Mouse (Mus musculus) MEL (cell line): ENCODE results near the gene Ptprj. TPM values are rescaled to one million over a fixed set of nuclear protein-coding genes. Genes with fewer than 3 reads are reported as not detected.

ENCODE experiments used
- DNase-seq: peaks from one replicate; pipeline ENCODE4 v3.0.0; 2011; ENCODE audit warnings: low read depth, low spot score
- H3K27ac ChIP-seq: 2 replicates; pipeline ENCODE4 v1.5.1; 2012; ENCODE audit warnings: low read depth, mild to moderate bottlenecking, control low read depth, low read length, moderate library complexity; ENCODE audit not compliant: control insufficient read depth
- H3K27me3 ChIP-seq, 2 experiments: fragments of 150-350 bp in 1 of 2; sonication (generic) in 1 of 2; 2 replicates each; pipeline ENCODE4 v1.6.1; 2012; ENCODE audit warnings: low read length in 2 of 2, mild to moderate bottlenecking in 2 of 2, improper control_type of control experiment in 1 of 2, moderate library complexity in 1 of 2; ENCODE audit not compliant: insufficient read depth in 2 of 2, control insufficient read depth in 1 of 2
- H3K36me3 ChIP-seq, 2 experiments: 2 replicates each; pipeline ENCODE4 v1.6.1; 2012 to 2014; ENCODE audit warnings: low read length in 2 of 2, improper control_type of control experiment in 1 of 2, inconsistent platforms in 1 of 2, mild to moderate bottlenecking in 1 of 2; ENCODE audit not compliant: insufficient read depth in 2 of 2, control insufficient read depth in 1 of 2
- H3K4me1 ChIP-seq, 2 experiments: fragments of 150-350 bp in 1 of 2; sonication (generic) in 1 of 2; 2 replicates each; pipeline ENCODE4 v1.6.1; 2012; ENCODE audit warnings: low read length in 2 of 2, improper control_type of control experiment in 1 of 2, mild to moderate bottlenecking in 1 of 2; ENCODE audit not compliant: insufficient read depth in 2 of 2, control insufficient read depth in 1 of 2
- H3K4me3 ChIP-seq, 2 experiments: fragments of 150-350 bp in 1 of 2; sonication (generic) in 1 of 2; 2 replicates each; pipeline ENCODE4 v1.5.1; 2012; ENCODE audit warnings: low read depth in 2 of 2, low read length in 2 of 2, mild to moderate bottlenecking in 2 of 2, moderate library complexity in 2 of 2, control low read depth in 1 of 2, improper control_type of control experiment in 1 of 2; ENCODE audit not compliant: control insufficient read depth in 1 of 2, insufficient read depth in 1 of 2
- H3K79me2 ChIP-seq: 2 replicates; pipeline ENCODE4 v1.6.1; 2012; ENCODE audit warnings: mild to moderate bottlenecking, low read length, moderate library complexity; ENCODE audit not compliant: control insufficient read depth, poor library complexity, insufficient read depth
- H3K9ac ChIP-seq: 2 replicates; pipeline ENCODE4 v1.6.1; 2012; ENCODE audit warnings: low read depth, mild to moderate bottlenecking, control low read depth, low read length, moderate library complexity; ENCODE audit not compliant: control insufficient read depth, poor library complexity, severe bottlenecking
- H3K9me3 ChIP-seq: fragments of 150-350 bp; sonication (generic); replicated peaks from 2 replicates; pipeline ENCODE4 v1.6.1; 2012; ENCODE audit warnings: mild to moderate bottlenecking, low read length, improper control_type of control experiment, moderate library complexity; ENCODE audit not compliant: insufficient read depth
- BHLHE40 ChIP-seq: IDR thresholded peaks from 2 replicates; pipeline ENCODE4 v1.6.1; 2012; ENCODE audit warnings: low read depth, mild to moderate bottlenecking, inconsistent platforms, low read length, improper control_type of control experiment, borderline replicate concordance
- CHD2 ChIP-seq: IDR thresholded peaks from 2 replicates; pipeline ENCODE4 v1.6.1; 2011; ENCODE audit warnings: low read length, improper control_type of control experiment
- GATA1 ChIP-seq: IDR thresholded peaks from 2 replicates; pipeline ENCODE4 v1.6.1; 2011; ENCODE audit warnings: low read depth, low read length, improper control_type of control experiment
- HCFC1 ChIP-seq: IDR thresholded peaks from 2 replicates; pipeline ENCODE4 v1.6.1; 2012; ENCODE audit warnings: low read depth, mild to moderate bottlenecking, inconsistent platforms, low read length, improper control_type of control experiment, moderate library complexity
- JUND ChIP-seq: IDR thresholded peaks from 2 replicates; pipeline ENCODE4 v1.6.1; 2011; ENCODE audit warnings: low read depth, mild to moderate bottlenecking, improper control_type of control experiment, low read length
- KAT2A ChIP-seq: conservative IDR thresholded peaks from 2 replicates; pipeline ENCODE4 v1.6.1; 2012; ENCODE audit warnings: low read depth, low read length, improper control_type of control experiment, inconsistent platforms
- MAX ChIP-seq: IDR thresholded peaks from 2 replicates; pipeline ENCODE4 v1.6.1; 2011; ENCODE audit warnings: low read length, improper control_type of control experiment
- MAZ ChIP-seq: IDR thresholded peaks from 2 replicates; pipeline ENCODE4 v1.6.1; 2012; ENCODE audit warnings: low read depth, mild to moderate bottlenecking, inconsistent platforms, low read length, improper control_type of control experiment
- MYC ChIP-seq: IDR thresholded peaks from 2 replicates; pipeline ENCODE4 v1.6.1; 2011; ENCODE audit warnings: low read depth, mild to moderate bottlenecking, low read length, improper control_type of control experiment, moderate library complexity
- NELFE ChIP-seq: IDR thresholded peaks from 2 replicates; pipeline ENCODE4 v1.6.1; 2011; ENCODE audit warnings: low read depth, low read length, improper control_type of control experiment
- POLR2AphosphoS2 ChIP-seq: IDR thresholded peaks from 2 replicates; pipeline ENCODE4 v1.6.1; 2011; ENCODE audit warnings: low read length, improper control_type of control experiment
- RAD21 ChIP-seq: IDR thresholded peaks from 2 replicates; pipeline ENCODE4 v1.6.1; 2011; ENCODE audit warnings: mild to moderate bottlenecking, low read depth, low read length, improper control_type of control experiment
- RCOR1 ChIP-seq: IDR thresholded peaks from 2 replicates; pipeline ENCODE4 v1.6.1; 2012; ENCODE audit warnings: low read depth, mild to moderate bottlenecking, inconsistent platforms, low read length, improper control_type of control experiment
- SMC3 ChIP-seq: IDR thresholded peaks from 2 replicates; pipeline ENCODE4 v1.6.1; 2011; ENCODE audit warnings: low read depth, low read length, improper control_type of control experiment
- TAL1 ChIP-seq: IDR thresholded peaks from 2 replicates; pipeline ENCODE4 v1.6.1; 2012; ENCODE audit warnings: mild to moderate bottlenecking, inconsistent platforms, low read length, moderate library complexity, mixed read lengths
- TBP ChIP-seq: IDR thresholded peaks from 2 replicates; pipeline ENCODE4 v1.8.0; 2011; ENCODE audit warnings: low read depth, low read length, improper control_type of control experiment
- TCF12 ChIP-seq: IDR thresholded peaks from 2 replicates; pipeline ENCODE4 v1.6.1; 2014; ENCODE audit warnings: low read depth, mild to moderate bottlenecking, inconsistent platforms, low read length, improper control_type of control experiment, moderate library complexity
- USF1 ChIP-seq: IDR thresholded peaks from 2 replicates; pipeline ENCODE4 v1.6.1; 2014; ENCODE audit warnings: low read depth, mild to moderate bottlenecking, inconsistent platforms, low read length, improper control_type of control experiment, moderate library complexity
- USF2 ChIP-seq, 2 experiments: IDR thresholded peaks; 2 replicates each; pipeline ENCODE4 v1.6.1; 2011 to 2012; ENCODE audit warnings: improper control_type of control experiment in 2 of 2, low read length in 2 of 2, borderline replicate concordance in 1 of 2, inconsistent platforms in 1 of 2, low read depth in 1 of 2, mild to moderate bottlenecking in 1 of 2; ENCODE audit not compliant: insufficient read depth in 1 of 2
- ZC3H11A ChIP-seq: IDR thresholded peaks from 2 replicates; pipeline ENCODE4 v1.6.1; 2012; ENCODE audit warnings: low read depth, mild to moderate bottlenecking, inconsistent platforms, low read length, improper control_type of control experiment
- ZKSCAN1 ChIP-seq: IDR thresholded peaks from 2 replicates; pipeline ENCODE4 v1.6.1; 2012; ENCODE audit warnings: low read depth, mild to moderate bottlenecking, inconsistent platforms, low read length, improper control_type of control experiment, moderate library complexity
- ZMIZ1 ChIP-seq: IDR thresholded peaks from 2 replicates; pipeline ENCODE4 v1.6.1; 2012; ENCODE audit warnings: low read depth, mild to moderate bottlenecking, inconsistent platforms, low read length, improper control_type of control experiment, moderate library complexity
- ZNF384 ChIP-seq: IDR thresholded peaks from 2 replicates; pipeline ENCODE4 v1.6.1; 2012; ENCODE audit warnings: low read depth, mild to moderate bottlenecking, inconsistent platforms, low read length, improper control_type of control experiment
- polyA plus RNA-seq, 2 experiments: library from polyadenylated mRNA; stranded (reverse) in 1 of 2; unstranded in 1 of 2; fragments of >175 nt in 1 of 2; fragments of >200 nt in 1 of 2; gene quantifications; 2 replicates each; pipeline versions ENCODE4 v1.2.1 to v1.2.4; 2012; ENCODE audit warnings: low replicate concordance in 2 of 2, low read depth in 1 of 2; ENCODE audit not compliant: insufficient read length in 2 of 2, insufficient read depth in 1 of 2, missing spikeins in 1 of 2
- total RNA-seq: library from RNA; depleted of rRNA; stranded (reverse); fragments of 300-350 nt; gene quantifications from 2 replicates; pipeline ENCODE4 v1.2.3, GENCODE M21; 2012

Ptprj gene
- total and polyA plus RNA-seq, 3 experiments = 6.4 to 10.2 TPM; not detected in 1

GRCm38 (mm10) chr2:90619648-90620047 lies 39.2 kb upstream of the Ptprj start:
- TF ChIP-seq MYC (no peak), ZNF384 (no peak), JUND (no peak), HCFC1 (no peak), USF2 (IDR thresholded peaks at IDR 0.05; ENCODE audit: borderline replicate concordance in 1 of 2, insufficient read depth in 1 of 2, low read depth in 1 of 2, low read length in 2 of 2) (no peak), NELFE (no peak), POLR2AphosphoS2 (no peak), RCOR1 (no peak), KAT2A (no peak), ZMIZ1 (no peak), MAX (no peak)
- no peaks in the 10 kb centered on the region for H3K27me3 ChIP-seq
- no peaks in the 10 kb centered on the region; a peak in 1 of 4 replicates for H3K36me3 ChIP-seq
- 0 out of 4 replicates have a peak, but pooled peaks cover 0 to 4% of the 10 kb centered on the region in 2 experiments for H3K4me1 ChIP-seq
- no peak for DNase-seq
- no peaks in the 10 kb centered on the region for H3K9me3 ChIP-seq
- H3K4me3 ChIP-seq = no peak overlapping the region
- H3K27ac ChIP-seq = no peak overlapping the region
- H3K9ac ChIP-seq = no peak overlapping the region
- no peaks in the 10 kb centered on the region for H3K79me2 ChIP-seq

- Histone ChIP-seq H3K4me3 (no peak overlapping the region), H3K4me1 (peaks cover 3 to 16% of the 10 kb centered on the region in 2 experiments; a peak in 3 of 4 replicates), H3K9ac (no peak overlapping the region), H3K9me3 (no peaks in the 10 kb centered on the region), H3K27me3 (no peaks in the 10 kb centered on the region), H3K36me3 (peaks cover 0 to 5% of the 10 kb centered on the region in 2 experiments; a peak in 2 of 4 replicates), H3K79me2 (no peaks in the 10 kb centered on the region), H3K27ac (no peak overlapping the region)
- TF ChIP-seq GATA1 = no peak
- no peak for TF ChIP-seq RAD21
- no peak for TF ChIP-seq USF1
- no peak for TF ChIP-seq CHD2
- no peak for TF ChIP-seq TCF12
- TF ChIP-seq SMC3 = no peak
- no peak for TF ChIP-seq BHLHE40
- TF ChIP-seq MAZ = no peak
- TF ChIP-seq TAL1 = no peak
- no peak for TF ChIP-seq ZKSCAN1
- TF ChIP-seq TBP = no peak
- TF ChIP-seq MAX = no peak
- TF ChIP-seq ZC3H11A = no peak
- no peak for DNase-seq
Measured at GRCm38 (mm10) chr2:90614651-90615171, 34.3 kb upstream of the Ptprj start.
